In genomic region chr12:5204071-5204840, GRCm38 (mm10) we compare ENCODE assay signal across 14 mouse cellular contexts.
DNase-seq lines count a peak whose midpoint lies in the region; ATAC-seq lines count a peak whose summit lies in the region.
"Had no signal": no experiment of that assay in that cellular context is flagged by ENCODE, and none has a peak within 500 bp of the region (broad histone marks: within the 10 kb centered on the region; RNA-seq: fewer than 3 reads in every experiment).

No protein-coding gene starts in this region.

- no peaks in the 10 kb centered on the region for H3K27me3 ChIP-seq in intestine, embryonic 16.5 days (replicated peaks; ENCODE audit: control insufficient read depth, insufficient read depth, low read length)
- no peaks in the 10 kb centered on the region for H3K27me3 ChIP-seq in intestine, embryonic 15.5 days (replicated peaks)
- H3K27me3 ChIP-seq: heart, embryonic 13.5 days; midbrain, embryonic 12.5 days; neural tube, embryonic 15.5 days had no signal

- H3K9ac ChIP-seq in intestine, embryonic 16.5 days (ENCODE audit: low read depth, low read length), result no peak overlapping the region
- no peak overlapping the region for H3K9ac ChIP-seq in intestine, embryonic 15.5 days
- H3K9ac ChIP-seq: heart, embryonic 13.5 days; midbrain, embryonic 12.5 days; neural tube, embryonic 15.5 days had no signal

- DNase-seq in adrenal gland, adult (ENCODE audit: inconsistent age in 2 of 2, low spot score in 1 of 2), result peak; percentile 80 to 93
- peak; percentile 79 for DNase-seq in gastrocnemius, postnatal 10 days
- DNase-seq in lung, postnatal 10 days, result peak; percentile 46
- DNase-seq in cerebellum, postnatal 4 days (ENCODE audit: low spot score in 2 of 2), result no peak
- no peak for DNase-seq in urinary bladder, postnatal 10 days (ENCODE audit: low spot score)
- no peak for DNase-seq in retina, embryonic 14.5 days (ENCODE audit: low spot score)
- DNase-seq: thymus, adult 2 months had no signal

- peak; percentile 48 for ATAC-seq in intestine, embryonic 16.5 days
- no peak for ATAC-seq in intestine, embryonic 15.5 days
- ATAC-seq: hindbrain, postnatal 0 days had no signal

- no peak overlapping the region for H3K4me2 ChIP-seq in intestine, embryonic 16.5 days (ENCODE audit: low read depth, low read length)
- no peak overlapping the region for H3K4me2 ChIP-seq in intestine, embryonic 15.5 days (replicated peaks)
- H3K4me2 ChIP-seq: heart, embryonic 13.5 days; liver, embryonic 11.5 days; midbrain, embryonic 12.5 days; neural tube, embryonic 15.5 days had no signal

- no peaks in the 10 kb centered on the region for H3K9me3 ChIP-seq in intestine, embryonic 16.5 days (ENCODE audit: control insufficient read depth, low read length)
- H3K9me3 ChIP-seq in intestine, embryonic 15.5 days, result no peaks in the 10 kb centered on the region
- H3K9me3 ChIP-seq: heart, embryonic 13.5 days; midbrain, embryonic 12.5 days; neural tube, embryonic 15.5 days had no signal

- H3K27ac ChIP-seq in intestine, embryonic 16.5 days (ENCODE audit: low read length), result no peak overlapping the region
- no peak overlapping the region for H3K27ac ChIP-seq in intestine, embryonic 15.5 days
- H3K27ac ChIP-seq: heart, embryonic 13.5 days; hindbrain, postnatal 0 days; midbrain, embryonic 12.5 days; neural tube, embryonic 15.5 days had no signal

- no peaks in the 10 kb centered on the region for H3K36me3 ChIP-seq in intestine, embryonic 16.5 days (ENCODE audit: control insufficient read depth, insufficient read depth, low read length)
- H3K36me3 ChIP-seq in intestine, embryonic 15.5 days, result no peaks in the 10 kb centered on the region; the same call in 1 of the 2 replicates
- H3K36me3 ChIP-seq: heart, embryonic 13.5 days; midbrain, embryonic 12.5 days; neural tube, embryonic 15.5 days had no signal

- WGBS in intestine, embryonic 16.5 days, result 48% methylated on average over 11 of the region's 11 CpGs
- WGBS in intestine, embryonic 15.5 days, result 58% methylated on average over 11 of the region's 11 CpGs

- H3K4me3 ChIP-seq in intestine, embryonic 16.5 days (ENCODE audit: low read length), result no peak overlapping the region
- no peak overlapping the region for H3K4me3 ChIP-seq in intestine, embryonic 15.5 days (replicated peaks)
- H3K4me3 ChIP-seq: heart, embryonic 13.5 days; midbrain, embryonic 12.5 days; neural tube, embryonic 15.5 days had no signal

- peaks cover 9% of the 10 kb centered on the region; the same call in 1 of the 2 replicates for H3K4me1 ChIP-seq in intestine, embryonic 16.5 days (ENCODE audit: control insufficient read depth, insufficient read depth, low read length)
- 0 out of 2 replicates have a peak, but pooled peaks cover 8% of the 10 kb centered on the region for H3K4me1 ChIP-seq in intestine, embryonic 15.5 days (replicated peaks)

Comparison
In these comparisons a context has a peak if more than half of its experiments do, and no peak if none do; other contexts are left out.
1. DNase-seq: peak in adrenal gland, adult (2 of 2), gastrocnemius, postnatal 10 days (single experiment) and lung, postnatal 10 days (single experiment); none in cerebellum, postnatal 4 days (0 of 2), urinary bladder, postnatal 10 days (single experiment) and retina, embryonic 14.5 days (single experiment).